Comparison of ENCODE assay signal across 18 mouse cellular contexts in genomic region chr1:181007831-181008230, GRCm38 (mm10). TPM values are rescaled to one million over a fixed set of nuclear protein-coding genes. Genes with fewer than 3 reads are reported as not detected.
"Had no signal": no experiment of that assay in that cellular context is flagged by ENCODE, and none has a peak within 500 bp of the region (broad histone marks: within the 10 kb centered on the region; RNA-seq: fewer than 3 reads in every experiment).

No protein-coding gene starts in this region.

- H3K36me3 ChIP-seq: kidney, embryonic 15.5 days; limb, embryonic 12.5 days; liver, embryonic 13.5 days; midbrain, embryonic 12.5 days; neural tube, embryonic 13.5 days had no signal

- H3K9me3 ChIP-seq: kidney, embryonic 15.5 days; limb, embryonic 12.5 days; liver, embryonic 13.5 days; midbrain, embryonic 12.5 days; neural tube, embryonic 13.5 days had no signal

- H3K4me2 ChIP-seq: kidney, embryonic 15.5 days; limb, embryonic 12.5 days; liver, embryonic 13.5 days; midbrain, embryonic 12.5 days; neural tube, embryonic 13.5 days had no signal

- DNase-seq: liver, embryonic 13.5 days; right cerebral cortex, adult 18-20 months; right cerebral cortex, postnatal 25 days; thymus, adult 2 months; thymus, postnatal 36 days had no signal

- H3K27ac ChIP-seq: kidney, embryonic 15.5 days; limb, embryonic 12.5 days; liver, embryonic 13.5 days; midbrain, embryonic 12.5 days; neural tube, embryonic 13.5 days had no signal

- ATAC-seq: intestine, embryonic 16.5 days; midbrain, embryonic 16.5 days had no signal

- H3K9ac ChIP-seq: kidney, embryonic 15.5 days; limb, embryonic 12.5 days; liver, embryonic 13.5 days; midbrain, embryonic 12.5 days; neural tube, embryonic 13.5 days had no signal

- H3K27me3 ChIP-seq: kidney, embryonic 15.5 days; limb, embryonic 12.5 days; midbrain, embryonic 12.5 days; neural tube, embryonic 13.5 days had no signal

- H3K4me1 ChIP-seq: limb, embryonic 12.5 days; midbrain, embryonic 12.5 days; neural tube, embryonic 13.5 days had no signal

- H3K4me3 ChIP-seq: kidney, embryonic 15.5 days; limb, embryonic 12.5 days; liver, embryonic 13.5 days; midbrain, embryonic 12.5 days; neural tube, embryonic 13.5 days had no signal

RNA-seq across cellular contexts. Expression of gene Ephx1, which starts 12.9 kb away (rescaled TPM):
- total RNA-seq: megakaryocyte-erythroid progenitor cell, adult 5-6 weeks had no signal

RNA-seq across cellular contexts. Expression of gene 9130409I23Rik, which starts 43.2 kb away (rescaled TPM):
- total RNA-seq: layer of hippocampus, adult 18-20 months; layer of hippocampus, postnatal 10 days; left cerebral cortex, postnatal 36 days; megakaryocyte-erythroid progenitor cell, adult 5-6 weeks had no signal
- polyA plus RNA-seq: intestine, embryonic 16.5 days; kidney, adult 2 months; kidney, embryonic 15.5 days; limb, embryonic 12.5 days; liver, embryonic 13.5 days; lung, embryonic 16.5 days; midbrain, embryonic 12.5 days; midbrain, embryonic 16.5 days; neural tube, embryonic 13.5 days; small intestine, adult 2 months had no signal
